Mouse (Mus musculus): Measurements from ENCODE around the gene Gm7356. TPM values are rescaled to one million over a fixed set of nuclear protein-coding genes. Genes with fewer than 3 reads are reported as not detected.

Gm7356 gene
- polyA plus RNA-seq (2015; fragmentation: Nextera tagmentation; extraction: Ambion mirVana) = not detected in 2 replicates

DNA sequence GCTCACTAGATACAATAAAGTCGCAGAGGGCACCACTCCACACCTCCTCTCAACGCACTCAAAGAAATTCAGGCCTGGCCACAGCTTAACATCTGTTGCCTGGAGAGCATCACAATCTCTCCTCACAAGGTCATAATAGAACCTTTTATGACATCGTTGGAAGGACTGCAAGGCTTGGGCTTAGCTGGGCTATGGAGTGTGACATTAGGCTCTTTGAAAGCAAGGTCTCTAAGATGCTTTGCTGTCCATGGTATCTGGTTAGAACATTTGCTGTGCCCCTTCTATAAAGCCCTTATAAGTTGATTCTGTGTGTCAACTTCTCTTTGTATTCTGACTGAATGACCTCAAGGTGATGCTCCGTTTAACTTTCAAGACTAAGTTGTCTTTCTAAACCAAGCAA lies at the start of gene Gm7356:
Gene Gm7356 (minus strand): TSS at position 101 of the 400 bp plus-strand sequence.

Other genes with a start within 250 kb of the Gm7356 start
- 67.2 and 68.9 TPM in 2 replicates for gene Afdn, start 243.2 kb downstream of the Gm7356 start, polyA plus RNA-seq (2015; fragmentation: Nextera tagmentation; extraction: Ambion mirVana)
- gene Tcte2, start 241.9 kb downstream of the Gm7356 start, polyA plus RNA-seq (2015; fragmentation: Nextera tagmentation; extraction: Ambion mirVana) = 2.6 and 3.2 TPM in 2 replicates
- not detected in 2 replicates for gene Gm7168, start 55.3 kb downstream of the Gm7356 start, polyA plus RNA-seq (2015; fragmentation: Nextera tagmentation; extraction: Ambion mirVana)
- not detected in 2 replicates for gene Gm7358, start 55.8 kb upstream of the Gm7356 start, polyA plus RNA-seq (2015; fragmentation: Nextera tagmentation; extraction: Ambion mirVana)
- 2.1 and 2.8 TPM in 2 replicates for gene Dact2, start 200.6 kb upstream of the Gm7356 start, polyA plus RNA-seq (2015; fragmentation: Nextera tagmentation; extraction: Ambion mirVana)

Data from adrenal gland, postnatal 0 days (tissue).